Mouse (Mus musculus) cortical plate, adult 2 months (tissue): ENCODE measurements at regions not wholly inside any gene's neighbourhood (a gene's known extent, or its start where the extent isn't known, plus 50 kb on each side); places are given as distances from the start of the nearest gene placed in this dataset.

Experiments used
- H3K27ac ChIP-seq: fragments of 200-500 bp; 2 replicates; pipeline ENCODE4 v1.5.1; 2012; ENCODE audit warnings: low read length, control low read depth, inconsistent platforms; ENCODE audit not compliant: insufficient read depth
- H3K4me1 ChIP-seq: fragments of 200-500 bp; 2 replicates; pipeline ENCODE4 v1.6.1; 2011; ENCODE audit warnings: low read length; ENCODE audit not compliant: control insufficient read depth, insufficient read depth
- H3K4me3 ChIP-seq: fragments of 200-500 bp; 2 replicates; pipeline ENCODE4 v1.5.1; 2011; ENCODE audit warnings: mild to moderate bottlenecking, low read length, control low read depth; ENCODE audit not compliant: insufficient read depth
- CTCF ChIP-seq: fragments of 200-500 bp; IDR thresholded peaks from 2 replicates; pipeline ENCODE4 v1.5.1; 2011; ENCODE audit warnings: mild to moderate bottlenecking, control low read depth, low read length; ENCODE audit not compliant: insufficient read depth; ENCODE audit errors: extremely low read depth
- POLR2A ChIP-seq: fragments of 200-500 bp; IDR thresholded peaks from 2 replicates; pipeline ENCODE4 v1.6.1; 2011; ENCODE audit warnings: mild to moderate bottlenecking, low read length, control low read depth; ENCODE audit not compliant: insufficient read depth; ENCODE audit errors: extremely low read depth

DNA sequence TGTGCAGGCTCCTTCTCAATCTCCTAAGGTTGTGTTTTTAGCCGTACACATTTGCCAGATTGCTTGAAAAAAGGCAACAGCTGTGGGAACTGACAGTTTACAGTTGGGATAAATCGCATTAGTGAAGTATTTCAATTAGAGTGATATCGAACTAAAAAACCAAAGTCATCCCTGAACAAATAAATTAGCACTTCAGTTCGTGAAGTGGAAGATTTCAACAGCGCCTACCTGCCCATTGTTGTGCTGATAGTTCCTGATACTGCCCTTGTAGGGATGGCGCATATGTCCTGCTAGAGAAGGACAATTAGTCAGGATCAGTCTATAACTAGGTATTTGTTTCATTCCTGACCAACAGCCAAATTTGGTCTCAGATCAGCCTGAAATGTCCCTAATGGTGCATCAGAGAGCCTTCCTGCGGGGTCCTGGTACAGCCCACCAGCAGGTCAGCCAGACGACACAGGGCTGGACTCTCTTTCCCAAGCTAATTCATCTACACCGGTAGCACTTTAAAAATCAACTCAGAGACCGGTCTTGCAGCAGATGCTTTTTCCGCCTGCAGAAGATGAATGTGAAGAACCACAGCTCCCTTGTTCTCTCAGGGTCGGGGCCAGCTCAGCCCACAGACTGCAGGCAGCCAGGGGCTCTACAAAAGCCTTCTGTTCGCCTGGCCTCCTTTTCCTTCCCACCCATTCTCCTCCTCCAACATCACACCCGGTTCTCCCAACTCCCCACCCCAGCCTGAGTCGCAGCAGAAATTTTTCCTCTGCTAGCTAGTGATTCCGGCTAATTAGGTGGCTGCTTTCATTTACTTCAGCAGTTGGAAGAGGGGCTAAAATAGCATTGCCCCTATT, 146.1 kb downstream of the Psat1 start:
- TF ChIP-seq CTCF (no peak), POLR2A (no peak)
- Histone ChIP-seq H3K27ac (peak overlapping the region; percentile 43; the same call in 1 of the 2 replicates), H3K4me3 (peak overlapping the region; percentile 16), H3K4me1 (peaks cover 1% of the 10 kb centered on the region; the same call in 1 of the 2 replicates)

DNA sequence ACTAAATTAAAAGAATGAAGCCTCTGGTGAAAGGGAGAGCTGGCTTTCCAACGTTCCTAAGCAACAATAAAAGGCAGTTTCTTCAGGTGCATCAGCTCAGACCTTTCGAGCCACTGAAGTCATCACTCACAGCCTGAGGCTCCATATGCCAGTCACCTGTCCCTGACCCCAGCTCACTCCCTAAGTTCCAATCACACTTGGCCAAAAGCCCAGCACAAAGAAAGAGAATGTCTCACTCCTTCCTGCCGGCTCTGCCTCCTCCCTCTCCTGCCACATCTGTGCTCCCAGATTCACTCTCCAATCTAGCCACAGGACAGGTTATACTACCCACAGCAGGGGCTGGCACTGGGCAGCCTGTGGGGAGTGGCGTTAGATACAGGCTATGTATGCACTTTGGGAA, 150.7 kb downstream of the Psat1 start:
- Histone ChIP-seq H3K4me1 (peaks cover 1% of the 10 kb centered on the region; the same call in 1 of the 2 replicates), H3K27ac (no peak overlapping the region), H3K4me3 (no peak overlapping the region)
- TF ChIP-seq CTCF (no peak), POLR2A (no peak)

DNA sequence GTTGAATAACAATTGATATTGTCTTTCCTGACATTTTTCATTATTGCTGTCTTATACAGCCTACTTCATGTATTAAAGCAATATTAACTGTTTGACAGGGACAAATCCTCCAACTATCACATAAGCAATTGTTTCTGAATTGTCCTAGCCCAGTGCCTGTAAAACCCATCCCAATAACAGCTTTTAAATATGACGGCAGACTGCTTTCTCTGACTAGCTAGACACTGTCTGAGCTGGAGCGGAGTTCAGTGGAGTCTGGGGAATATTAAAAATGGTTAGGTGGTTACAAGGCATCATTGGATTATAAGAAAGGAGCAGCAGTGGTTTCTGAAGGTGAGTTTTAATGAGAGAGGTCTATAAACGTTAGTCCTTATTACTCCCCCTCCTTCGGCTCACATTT, 155.2 kb downstream of the Psat1 start:
- peaks cover 3% of the 10 kb centered on the region; the same call in 1 of the 2 replicates for H3K4me1 ChIP-seq
- no peak for TF ChIP-seq POLR2A
- TF ChIP-seq CTCF: no peak
- no peak overlapping the region for H3K4me3 ChIP-seq
- no peak overlapping the region for H3K27ac ChIP-seq

- peaks cover 3% of the 10 kb centered on the region; the same call in 1 of the 2 replicates for H3K4me1 ChIP-seq
- H3K4me3 ChIP-seq: 0 out of 2 replicates have a peak overlapping the region, but pooled peaks have one; percentile 28
- no peak for TF ChIP-seq POLR2A
- no peak for TF ChIP-seq CTCF
- no peak overlapping the region for H3K27ac ChIP-seq
Measured at GRCm38 (mm10) chr19:15791264-15791913, 155.7 kb downstream of the Psat1 start.

GRCm38 (mm10) chr19:15790620-15791263, 156.4 kb downstream of the Psat1 start:
- Histone ChIP-seq H3K27ac (no peak overlapping the region), H3K4me3 (0 out of 2 replicates have a peak overlapping the region, but pooled peaks have one; percentile 28), H3K4me1 (peaks cover 3% of the 10 kb centered on the region; the same call in 1 of the 2 replicates)
- TF ChIP-seq CTCF: no peak
- no peak for TF ChIP-seq POLR2A

GRCm38 (mm10) chr19:15789741-15790140, 157.4 kb downstream of the Psat1 start:
- no peak for TF ChIP-seq CTCF
- no peak for TF ChIP-seq POLR2A
- peaks cover 3% of the 10 kb centered on the region; the same call in 1 of the 2 replicates for H3K4me1 ChIP-seq
- H3K27ac ChIP-seq: no peak overlapping the region
- H3K4me3 ChIP-seq: no peak overlapping the region

- TF ChIP-seq POLR2A: no peak
- TF ChIP-seq CTCF: no peak
- Histone ChIP-seq H3K4me1 (no peaks in the 10 kb centered on the region), H3K27ac (no peak overlapping the region), H3K4me3 (no peak overlapping the region)
Measured at GRCm38 (mm10) chr19:15784644-15785043, 162.5 kb downstream of the Psat1 start.

GRCm38 (mm10) chr19:15769651-15770050, 177.5 kb downstream of the Psat1 start:
- no peak overlapping the region for H3K4me3 ChIP-seq
- H3K4me1 ChIP-seq: no peaks in the 10 kb centered on the region
- TF ChIP-seq POLR2A (no peak), CTCF (no peak)
- no peak overlapping the region for H3K27ac ChIP-seq

DNA sequence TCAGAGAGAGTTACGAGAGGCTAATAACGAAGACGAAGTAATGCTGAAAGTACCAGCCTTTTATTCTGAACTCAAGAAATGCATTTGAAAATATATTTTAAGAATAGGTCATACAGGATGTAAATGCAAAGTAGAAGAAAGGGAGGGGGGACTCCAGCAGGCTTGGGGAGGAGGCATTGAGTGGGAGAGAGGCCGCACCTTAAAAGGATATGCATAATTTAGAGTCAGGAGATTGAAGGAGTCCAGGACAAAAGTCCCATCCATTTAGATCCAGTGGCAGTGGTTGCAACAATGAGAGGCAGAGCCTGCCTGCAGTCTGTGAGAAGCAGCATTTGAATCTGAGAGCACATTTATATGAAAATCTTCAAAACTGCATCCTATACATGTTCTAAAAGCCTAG, 186.1 kb downstream of the Psat1 start:
- Histone ChIP-seq H3K4me3 (no peak overlapping the region), H3K27ac (no peak overlapping the region), H3K4me1 (no peaks in the 10 kb centered on the region)
- no peak for TF ChIP-seq POLR2A
- TF ChIP-seq CTCF: no peak
